Mouse (Mus musculus) G1E (cell line): ENCODE data around the gene Gpr35.

ENCODE experiments used
- CTCF ChIP-seq: IDR thresholded peaks from 2 replicates; pipeline ENCODE4 v1.5.1; 2012; ENCODE audit warnings: low read depth, low read length, inconsistent platforms, mixed read lengths
- TAL1 ChIP-seq: conservative IDR thresholded peaks from 2 replicates; pipeline ENCODE4 v1.6.1; 2012; ENCODE audit warnings: low read depth, low read length, inconsistent platforms, mixed read lengths

DNA sequence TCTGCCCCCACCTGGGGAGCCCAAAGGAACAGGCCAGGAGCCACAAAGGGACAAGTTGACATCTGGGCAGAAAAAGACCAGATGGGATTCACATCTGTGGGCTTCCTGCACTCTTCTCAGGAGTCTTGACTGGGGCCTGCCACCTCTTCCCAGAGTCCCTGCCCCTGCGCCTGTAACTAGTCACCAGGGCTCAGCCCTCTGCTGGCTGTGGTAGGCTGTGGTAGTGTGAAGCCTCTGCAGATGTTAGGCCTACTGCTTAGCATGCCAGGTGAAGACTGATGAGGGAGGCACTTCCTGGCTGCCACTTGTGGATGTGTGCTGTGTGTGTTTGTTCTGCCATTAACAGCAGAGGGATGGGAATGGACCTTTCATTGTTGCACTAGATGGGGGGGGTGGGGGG is 38.4 kb upstream of the Gpr35 start:
- no peak for TF ChIP-seq CTCF
- TF ChIP-seq TAL1 = no peak
